Mouse (Mus musculus) forebrain, embryonic 16.5 days (tissue): ENCODE measurements at regions not wholly inside any gene's neighbourhood (a gene's known extent, or its start where the extent isn't known, plus 50 kb on each side); places are given as distances from the start of the nearest gene placed in this dataset.

Experiments
- ATAC-seq: fragments of 200-750 bp; cut with Nextera tagmentation; 2 replicates; pipeline ENCODE4 v1.8.0; 2017; ENCODE audit warnings: mild to moderate bottlenecking, moderate library complexity
- H3K27ac ChIP-seq: fragments of 300-500 bp; sonication (generic); 2 replicates; pipeline ENCODE4 v1.5.1; 2014; ENCODE audit warnings: low read length, control low read depth
- H3K27me3 ChIP-seq: fragments of 300-500 bp; sonication (generic); replicated peaks from 2 replicates; pipeline ENCODE4 v1.6.1; 2014; ENCODE audit warnings: low read length; ENCODE audit not compliant: control insufficient read depth, insufficient read depth
- H3K36me3 ChIP-seq: fragments of 300-500 bp; sonication (generic); 2 replicates; pipeline ENCODE4 v1.6.1; 2014; ENCODE audit not compliant: control insufficient read depth, insufficient read depth
- H3K4me1 ChIP-seq: fragments of 300-500 bp; sonication (generic); replicated peaks from 2 replicates; pipeline ENCODE4 v1.6.1; 2014; ENCODE audit warnings: low read length; ENCODE audit not compliant: control insufficient read depth, insufficient read depth
- H3K4me2 ChIP-seq: fragments of 300-500 bp; sonication (generic); 2 replicates; pipeline ENCODE4 v1.6.1; 2014; ENCODE audit warnings: mild to moderate bottlenecking, low read length, control low read depth
- H3K4me3 ChIP-seq: fragments of 300-500 bp; sonication (generic); replicated peaks from 2 replicates; pipeline ENCODE4 v1.5.1; 2014; ENCODE audit warnings: mild to moderate bottlenecking, low read length, control low read depth
- H3K9ac ChIP-seq: fragments of 300-500 bp; sonication (generic); replicated peaks from 2 replicates; pipeline ENCODE4 v1.6.1; 2014; ENCODE audit warnings: low read depth, low read length, control low read depth
- H3K9me3 ChIP-seq: fragments of 300-500 bp; sonication (generic); 2 replicates; pipeline ENCODE4 v1.6.1; 2016; ENCODE audit warnings: low read length; ENCODE audit not compliant: control insufficient read depth
- WGBS: fragments of 180-500 bp; shearing (Covaris S2); extraction: QIAGEN DNeasy Blood & Tissue Kit; methylation state at CpG from one replicate; pipeline ENCODE4 v1.1.7; 2014; 5-methylcytosine and 5-hydroxymethylcytosine counted together

DNA sequence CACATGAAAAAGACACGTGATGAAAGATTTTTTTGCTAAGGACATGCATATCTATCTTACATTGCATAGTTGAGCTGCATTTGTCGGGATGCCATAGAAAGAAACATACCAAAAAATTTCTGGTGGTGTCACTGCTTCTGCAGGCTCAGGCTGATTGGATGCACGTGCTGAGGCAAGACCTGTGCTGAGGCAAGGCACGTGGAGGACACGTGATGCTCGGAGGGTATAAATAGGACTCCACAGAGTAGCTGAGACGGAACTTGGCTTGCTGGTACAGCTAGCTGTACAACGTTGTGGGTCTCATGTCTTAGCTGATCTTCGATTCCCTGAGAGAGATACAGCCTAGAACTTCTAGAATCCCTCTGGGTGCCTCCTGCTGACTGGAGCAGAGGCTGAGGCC lies 120.6 kb downstream of the H2al2a start:
- Histone ChIP-seq H3K27ac (no peak overlapping the region), H3K9ac (no peak overlapping the region), H3K9me3 (no peaks in the 10 kb centered on the region), H3K4me3 (no peak overlapping the region), H3K4me1 (peaks cover 4% of the 10 kb centered on the region; the same call in 1 of the 2 replicates), H3K36me3 (no peaks in the 10 kb centered on the region), H3K27me3 (no peaks in the 10 kb centered on the region), H3K4me2 (no peak overlapping the region)
- ATAC-seq = no peak
- WGBS = 90% methylated on average over 9 of the region's 9 CpGs

DNA sequence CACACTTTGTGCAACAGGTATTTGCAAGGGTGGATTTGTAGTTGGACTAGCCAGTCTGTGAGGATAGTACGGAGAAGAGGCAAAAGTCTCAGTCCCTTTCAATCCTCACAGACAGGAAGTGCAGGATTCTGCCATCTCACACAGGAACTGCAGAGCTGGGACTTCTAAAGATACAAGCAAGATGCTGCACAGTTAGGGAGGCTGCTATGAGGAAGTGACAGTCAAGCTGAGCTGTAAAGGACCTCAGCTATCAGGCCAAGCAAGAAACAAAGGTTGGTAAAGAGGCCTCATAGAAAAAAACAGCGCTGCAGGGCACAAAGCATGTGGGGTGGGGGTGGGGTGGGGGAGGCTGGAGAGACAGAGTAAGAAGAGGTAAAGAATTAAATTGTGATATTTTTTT lies 126.2 kb downstream of the H2al2a start:
- Histone ChIP-seq H3K4me1 (no peaks in the 10 kb centered on the region; the same call in 1 of the 2 replicates), H3K27me3 (no peaks in the 10 kb centered on the region), H3K9ac (no peak overlapping the region), H3K4me3 (no peak overlapping the region), H3K4me2 (no peak overlapping the region), H3K9me3 (no peaks in the 10 kb centered on the region), H3K27ac (no peak overlapping the region), H3K36me3 (no peaks in the 10 kb centered on the region)
- ATAC-seq = no peak
- 46% methylated on average over 2 of the region's 2 CpGs for WGBS

DNA sequence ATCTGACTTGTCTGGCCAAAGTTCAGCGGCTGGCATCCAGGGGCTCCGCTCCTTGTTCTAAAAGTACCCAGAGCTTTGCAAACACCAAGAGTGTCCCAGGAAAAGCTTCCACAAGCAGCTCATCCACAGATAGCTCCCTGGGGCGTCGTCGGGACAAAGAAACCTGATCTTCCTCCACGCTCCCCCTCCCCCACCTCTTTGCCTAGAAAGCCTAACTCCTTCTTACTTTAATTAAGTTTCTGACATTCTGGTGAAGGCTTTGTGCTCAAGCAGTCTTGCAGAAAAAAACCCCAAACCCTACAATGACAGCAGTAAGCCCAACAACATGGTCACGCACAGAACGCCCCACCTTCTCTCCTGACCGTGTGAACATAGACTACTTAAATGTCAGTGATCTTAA lies 128.6 kb downstream of the H2al2a start:
- Histone ChIP-seq H3K9me3 (no peaks in the 10 kb centered on the region), H3K27me3 (no peaks in the 10 kb centered on the region), H3K4me2 (no peak overlapping the region), H3K36me3 (no peaks in the 10 kb centered on the region), H3K4me1 (no peaks in the 10 kb centered on the region), H3K4me3 (no peak overlapping the region), H3K9ac (no peak overlapping the region), H3K27ac (no peak overlapping the region)
- WGBS = 9% methylated on average over 9 of the region's 9 CpGs
- ATAC-seq = no peak

DNA sequence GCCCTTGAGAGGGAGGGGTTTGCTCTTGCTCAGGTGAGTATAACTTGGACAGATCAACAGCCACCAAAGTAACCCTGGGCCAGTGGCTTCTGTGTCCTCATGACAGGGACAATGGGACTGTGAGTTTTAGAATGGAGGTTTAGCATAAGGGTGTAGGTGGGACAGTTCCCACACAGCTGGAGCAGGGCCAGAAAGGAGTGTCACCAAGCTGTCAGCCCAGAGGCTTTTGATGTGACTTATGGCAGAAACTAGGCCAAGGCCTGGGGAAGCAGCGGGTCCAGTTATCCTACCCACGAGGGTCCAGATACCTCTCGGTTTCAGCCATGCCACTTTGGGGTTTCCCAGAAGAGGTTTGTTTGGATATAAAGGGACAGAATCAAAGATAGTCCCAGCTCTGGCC lies 129.4 kb downstream of the H2al2a start:
- no peaks in the 10 kb centered on the region for H3K9me3 ChIP-seq
- H3K4me2 ChIP-seq = no peak overlapping the region
- WGBS = 59% methylated on average over 3 of the region's 3 CpGs
- no peak overlapping the region for H3K27ac ChIP-seq
- no peak overlapping the region for H3K4me3 ChIP-seq
- no peaks in the 10 kb centered on the region for H3K4me1 ChIP-seq
- H3K27me3 ChIP-seq = no peaks in the 10 kb centered on the region
- no peak overlapping the region for H3K9ac ChIP-seq
- ATAC-seq = no peak
- no peaks in the 10 kb centered on the region for H3K36me3 ChIP-seq

GRCm38 (mm10) chr2:17861765-17862495 lies 130.7 kb upstream of the Nebl start:
- Histone ChIP-seq H3K9ac (no peak overlapping the region), H3K27ac (no peak overlapping the region), H3K4me1 (peaks cover 14% of the 10 kb centered on the region), H3K36me3 (no peaks in the 10 kb centered on the region), H3K9me3 (no peaks in the 10 kb centered on the region), H3K4me3 (peak overlapping the region; percentile 20), H3K27me3 (no peaks in the 10 kb centered on the region), H3K4me2 (peak overlapping the region; percentile 48)
- ATAC-seq = peak; percentile 69
- WGBS = 14% methylated on average over 10 of the region's 10 CpGs

- 23% methylated on average over 4 of the region's 4 CpGs for WGBS
- H3K9me3 ChIP-seq = no peaks in the 10 kb centered on the region
- H3K9ac ChIP-seq = no peak overlapping the region
- H3K4me2 ChIP-seq = peak overlapping the region; percentile 48
- H3K36me3 ChIP-seq = no peaks in the 10 kb centered on the region
- no peak overlapping the region for H3K4me3 ChIP-seq
- peaks cover 14% of the 10 kb centered on the region for H3K4me1 ChIP-seq
- H3K27me3 ChIP-seq = no peaks in the 10 kb centered on the region
- ATAC-seq = no peak
- H3K27ac ChIP-seq = no peak overlapping the region
Observed at GRCm38 (mm10) chr2:17860922-17861559, 129.8 kb upstream of the Nebl start.

DNA sequence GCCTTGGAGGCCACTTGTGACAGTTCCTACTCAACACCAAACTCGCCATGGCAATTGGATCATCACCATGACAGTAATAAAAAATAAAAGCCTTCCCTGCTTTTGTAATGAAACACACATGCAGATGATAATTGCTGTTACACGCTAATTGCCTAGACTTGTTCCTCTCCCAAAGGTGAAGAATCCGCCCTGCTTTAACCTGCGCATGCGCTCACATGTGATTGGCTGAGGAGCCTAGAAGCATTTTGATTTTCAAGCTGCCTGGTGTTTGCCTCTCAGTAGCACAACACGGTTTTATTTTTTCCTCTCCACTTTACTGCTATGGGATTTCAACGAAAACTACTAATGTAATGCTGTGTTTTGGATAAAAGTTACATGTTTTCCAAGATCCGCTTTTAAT lies 128.0 kb upstream of the Nebl start:
- Histone ChIP-seq H3K9me3 (no peaks in the 10 kb centered on the region), H3K9ac (no peak overlapping the region), H3K27me3 (no peaks in the 10 kb centered on the region), H3K4me2 (no peak overlapping the region), H3K36me3 (no peaks in the 10 kb centered on the region), H3K4me1 (peaks cover 14% of the 10 kb centered on the region), H3K27ac (no peak overlapping the region), H3K4me3 (no peak overlapping the region)
- no peak for ATAC-seq
- WGBS = 93% methylated on average over 8 of the region's 8 CpGs

- H3K4me2 ChIP-seq = no peak overlapping the region
- H3K9me3 ChIP-seq = no peaks in the 10 kb centered on the region
- no peaks in the 10 kb centered on the region for H3K27me3 ChIP-seq
- H3K27ac ChIP-seq = no peak overlapping the region
- H3K36me3 ChIP-seq = no peaks in the 10 kb centered on the region
- 53% methylated on average over 8 of the region's 8 CpGs for WGBS
- no peak overlapping the region for H3K9ac ChIP-seq
- H3K4me3 ChIP-seq = no peak overlapping the region
- ATAC-seq = no peak
- H3K4me1 ChIP-seq = peaks cover 20% of the 10 kb centered on the region
Observed at GRCm38 (mm10) chr2:17858326-17858725, 127.1 kb upstream of the Nebl start.

- Histone ChIP-seq H3K9me3 (no peaks in the 10 kb centered on the region), H3K27me3 (no peaks in the 10 kb centered on the region), H3K4me2 (no peak overlapping the region), H3K9ac (no peak overlapping the region), H3K27ac (no peak overlapping the region), H3K4me3 (no peak overlapping the region), H3K4me1 (peaks cover 17% of the 10 kb centered on the region), H3K36me3 (no peaks in the 10 kb centered on the region)
- 89% methylated on average over 11 of the region's 11 CpGs for WGBS
- no peak for ATAC-seq
Observed at GRCm38 (mm10) chr2:17855566-17856264, 124.5 kb upstream of the Nebl start.
